Mouse (Mus musculus) lung, postnatal 0 days (tissue): ENCODE measurements around the gene Axl. TPM values are rescaled to one million over a fixed set of nuclear protein-coding genes. Genes with fewer than 3 reads are reported as not detected.
A peak's percentile ranks its signal among the peaks of the same experiment; 100 is the strongest.

Experiments used
- ATAC-seq: fragments of 200-750 bp; cut with Nextera tagmentation; 2 replicates; pipeline ENCODE4 v1.8.0; 2017; ENCODE audit warnings: moderate library complexity
- DNase-seq: peaks from one replicate; pipeline ENCODE4 v3.0.0-alpha.2; 2016; ENCODE audit warnings: low spot score
- H3K27ac ChIP-seq: fragments of 300-500 bp; sonication (generic); 2 replicates; pipeline ENCODE4 v1.5.1; 2014; ENCODE audit warnings: antibody characterized with exemption, mild to moderate bottlenecking, low read length, mixed read lengths
- H3K27me3 ChIP-seq: fragments of 300-500 bp; sonication (generic); replicated peaks from 2 replicates; pipeline ENCODE4 v1.6.1; 2014; ENCODE audit warnings: low read length, mixed read lengths; ENCODE audit not compliant: insufficient read depth
- H3K36me3 ChIP-seq: fragments of 300-500 bp; sonication (generic); 2 replicates; pipeline ENCODE4 v1.6.1; 2014; ENCODE audit warnings: low read length, mixed read lengths; ENCODE audit not compliant: insufficient read depth
- H3K4me1 ChIP-seq: fragments of 300-500 bp; sonication (generic); 2 replicates; pipeline ENCODE4 v1.6.1; 2014; ENCODE audit warnings: antibody characterized with exemption, low read depth, low read length, mixed read lengths; ENCODE audit not compliant: insufficient read depth
- H3K4me2 ChIP-seq: fragments of 300-500 bp; sonication (generic); replicated peaks from 2 replicates; pipeline ENCODE4 v1.6.1; 2014; ENCODE audit warnings: low read depth, mild to moderate bottlenecking, low read length, moderate library complexity, mixed read lengths
- H3K4me3 ChIP-seq: fragments of 300-500 bp; sonication (generic); 2 replicates; pipeline ENCODE4 v1.5.1; 2014; ENCODE audit warnings: low read depth, low read length
- H3K9ac ChIP-seq: fragments of 300-500 bp; sonication (generic); replicated peaks from 2 replicates; pipeline ENCODE4 v1.6.1; 2014; ENCODE audit warnings: low read depth, mild to moderate bottlenecking
- H3K9me3 ChIP-seq: fragments of 300-500 bp; sonication (generic); 2 replicates; pipeline ENCODE4 v1.6.1; 2016; ENCODE audit warnings: low read length, mixed read lengths
- CTCF ChIP-seq: IDR thresholded peaks from 2 replicates; pipeline ENCODE4 v1.5.1; 2016; ENCODE audit warnings: antibody characterized with exemption, mild to moderate bottlenecking
- EP300 ChIP-seq: IDR thresholded peaks from 2 replicates; pipeline ENCODE4 v1.6.1; 2016; ENCODE audit warnings: antibody characterized with exemption, mild to moderate bottlenecking, control low read depth
- WGBS: fragments of 180-500 bp; shearing (Covaris S2); extraction: QIAGEN DNeasy Blood & Tissue Kit; methylation state at CpG from one replicate; pipeline ENCODE4 v1.1.7; 2014; 5-methylcytosine and 5-hydroxymethylcytosine counted together
- microRNA-seq: library from miRNA; unstranded; fragments of <30 nt; microRNA quantifications from one replicate; pipeline ENCODE4, GENCODE M21; 2016
- polyA plus RNA-seq: library from polyadenylated mRNA; unstranded; fragments of >200 nt; fragmentation: Nextera tagmentation; extraction: Ambion mirVana; gene quantifications from 2 replicates; pipeline ENCODE4 v1.2.1, GENCODE M21; 2015

Axl gene
- polyA plus RNA-seq, 1 experiment from 2014 or later: 81.6 TPM

DNA sequence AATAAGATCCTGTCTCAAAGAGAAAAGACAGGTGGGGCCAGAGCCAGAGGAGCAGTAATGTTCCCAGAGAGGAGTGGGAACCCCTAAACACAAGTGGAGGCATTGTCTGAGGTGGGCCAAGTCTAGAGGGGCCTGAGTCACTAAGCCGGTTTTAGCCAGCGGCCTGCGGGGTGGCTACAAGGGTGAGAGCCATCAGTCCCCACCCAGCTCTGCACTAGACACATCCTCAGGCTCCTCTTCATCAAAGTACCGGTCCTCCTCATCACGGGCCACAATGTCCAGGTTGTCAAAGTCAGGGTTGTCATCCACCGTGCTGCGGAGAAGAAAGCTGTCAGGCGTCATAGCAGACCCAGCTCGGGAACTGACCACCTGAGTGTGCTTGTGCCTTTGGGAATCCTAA is 75.7 kb downstream of the Axl start:
- Histone ChIP-seq H3K4me2 (no peak overlapping the region), H3K4me1 (peaks cover 8% of the 10 kb centered on the region; the same call in 1 of the 2 replicates), H3K4me3 (no peak overlapping the region), H3K9ac (no peak overlapping the region), H3K27ac (no peak overlapping the region), H3K36me3 (peaks cover 27% of the 10 kb centered on the region), H3K9me3 (no peaks in the 10 kb centered on the region), H3K27me3 (no peaks in the 10 kb centered on the region)
- WGBS: 88% methylated on average over 9 of the region's 9 CpGs
- DNase-seq (no peak), ATAC-seq (no peak)
- no peak for TF ChIP-seq CTCF
- TF ChIP-seq EP300: no peak

DNA sequence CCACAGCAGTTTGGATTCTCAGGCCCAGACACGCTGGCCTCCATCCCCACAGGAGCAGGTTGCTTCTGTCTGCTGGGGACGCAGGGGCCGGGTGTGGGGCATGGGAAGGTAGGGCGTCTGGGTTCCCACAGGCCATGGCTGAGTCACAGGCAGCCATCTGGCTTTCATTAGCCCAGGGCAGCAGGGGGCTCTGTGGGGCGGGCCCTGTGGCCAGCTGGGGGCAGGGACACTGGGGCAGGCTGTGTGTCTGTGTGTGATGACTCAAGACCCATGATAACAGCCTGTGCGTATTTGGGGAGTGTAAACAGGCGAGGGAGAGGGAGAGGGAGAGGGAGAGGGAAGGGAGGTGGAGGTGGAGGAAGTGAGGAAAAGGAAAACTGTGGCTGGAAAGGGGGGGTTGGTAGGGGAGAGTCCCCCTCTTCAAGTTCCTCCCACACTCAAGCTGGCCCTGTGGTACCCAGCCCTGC is 76.7 kb downstream of the Axl start:
- Histone ChIP-seq H3K9me3 (no peaks in the 10 kb centered on the region), H3K36me3 (peaks cover 27% of the 10 kb centered on the region), H3K4me1 (peaks cover 8% of the 10 kb centered on the region), H3K27ac (no peak overlapping the region), H3K27me3 (no peaks in the 10 kb centered on the region), H3K9ac (no peak overlapping the region), H3K4me3 (no peak overlapping the region), H3K4me2 (no peak overlapping the region)
- ATAC-seq: no peak
- TF ChIP-seq EP300 (no peak), CTCF (no peak)
- 52% methylated on average over 7 of the region's 7 CpGs for WGBS
- no peak for DNase-seq

DNA sequence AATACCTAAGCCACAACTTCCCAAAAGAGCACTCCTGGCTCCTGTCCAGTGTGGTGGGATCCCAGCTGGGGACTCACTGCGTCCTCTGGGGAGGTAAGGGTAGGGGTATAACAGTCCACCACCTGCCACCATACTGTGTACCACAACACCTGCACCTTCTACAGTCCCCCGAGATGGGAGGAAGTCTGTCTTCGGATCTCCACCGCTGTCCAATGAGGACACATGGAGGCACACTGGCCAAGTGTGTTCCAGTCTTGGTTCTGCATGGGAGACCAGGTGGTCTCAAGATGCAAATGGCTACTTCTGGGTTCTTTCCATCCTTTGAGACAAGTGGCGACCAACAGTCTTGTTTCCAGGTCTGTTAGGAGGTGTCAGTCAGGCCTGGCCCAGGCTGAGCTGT is 77.3 kb downstream of the Axl start:
- Histone ChIP-seq H3K4me1 (peaks cover 12% of the 10 kb centered on the region), H3K9me3 (no peaks in the 10 kb centered on the region), H3K9ac (no peak overlapping the region), H3K27ac (no peak overlapping the region), H3K27me3 (no peaks in the 10 kb centered on the region), H3K36me3 (peaks cover 27% of the 10 kb centered on the region), H3K4me3 (no peak overlapping the region), H3K4me2 (no peak overlapping the region)
- 58% methylated on average over 5 of the region's 5 CpGs for WGBS
- ATAC-seq (no peak), DNase-seq (no peak)
- no peak for TF ChIP-seq EP300
- no peak for TF ChIP-seq CTCF

DNA sequence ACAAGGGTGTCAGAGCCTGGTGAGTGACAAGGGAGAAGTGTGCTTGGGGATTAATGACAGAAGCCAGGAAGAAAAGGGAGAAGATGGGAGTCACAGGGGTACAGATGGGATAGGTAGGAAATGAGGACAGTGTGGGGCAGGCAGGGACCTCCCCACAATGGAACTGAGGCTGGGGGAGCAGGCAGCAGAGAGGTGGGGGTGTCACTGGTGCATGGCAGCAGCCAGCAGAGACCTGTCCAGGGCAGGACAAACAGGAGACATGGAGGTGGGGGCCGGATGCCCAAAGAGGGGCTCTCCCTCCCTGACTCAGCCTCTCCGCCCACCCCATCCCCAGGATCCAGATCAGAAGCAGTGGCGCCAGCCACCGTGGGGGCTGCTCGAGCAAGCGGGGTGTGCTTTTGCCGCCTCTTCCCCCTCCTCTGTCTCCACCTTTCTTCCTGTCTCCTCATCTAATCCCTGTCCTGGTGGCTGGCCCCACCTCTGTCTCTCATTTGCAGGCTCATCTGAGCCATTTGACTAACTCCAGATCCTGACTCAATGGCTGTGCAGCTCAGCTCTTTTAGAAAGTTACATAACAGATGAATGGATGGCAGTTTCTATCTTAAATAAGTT is 77.9 kb downstream of the Axl start:
- WGBS: 21% methylated on average over 6 of the region's 7 CpGs
- H3K4me1 ChIP-seq: peaks cover 14% of the 10 kb centered on the region
- H3K4me2 ChIP-seq: 0 out of 2 replicates have a peak overlapping the region, but pooled peaks have one; percentile 2
- no peak overlapping the region for H3K4me3 ChIP-seq
- DNase-seq (no peak), ATAC-seq (no peak)
- H3K27ac ChIP-seq: 0 out of 2 replicates have a peak overlapping the region, but pooled peaks have one; percentile 43
- no peaks in the 10 kb centered on the region for H3K9me3 ChIP-seq
- TF ChIP-seq EP300 (no peak), CTCF (no peak)
- H3K27me3 ChIP-seq: no peaks in the 10 kb centered on the region
- H3K36me3 ChIP-seq: peaks cover 24% of the 10 kb centered on the region
- H3K9ac ChIP-seq: 0 out of 2 replicates have a peak overlapping the region, but pooled peaks have one; percentile 3

DNA sequence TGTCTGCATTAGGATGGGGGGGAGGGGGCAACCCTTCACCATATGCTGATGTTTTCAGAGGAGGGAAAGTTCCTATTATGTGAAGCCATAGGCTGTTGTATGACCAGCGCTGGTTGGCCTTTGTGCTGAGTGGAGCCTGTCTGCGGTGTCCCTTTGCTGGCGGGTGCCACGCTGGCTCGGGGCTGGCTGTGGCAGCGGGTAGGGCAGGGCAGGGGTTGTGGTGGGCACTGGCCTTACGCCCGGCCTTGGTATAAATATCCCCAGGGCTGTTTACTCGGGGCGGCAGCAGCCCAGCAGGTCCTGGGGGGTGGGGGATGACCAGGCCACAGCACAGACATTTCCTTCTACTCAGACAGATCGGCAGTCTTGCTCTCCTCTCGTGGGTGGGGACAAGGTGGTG is 78.5 kb downstream of the Axl start:
- 11% methylated on average over 12 of the region's 12 CpGs for WGBS
- H3K36me3 ChIP-seq: peaks cover 17% of the 10 kb centered on the region
- H3K4me3 ChIP-seq: no peak overlapping the region
- peaks cover 14% of the 10 kb centered on the region for H3K4me1 ChIP-seq
- DNase-seq: peak; percentile 24
- H3K9ac ChIP-seq: 0 out of 2 replicates have a peak overlapping the region, but pooled peaks have one; percentile 3
- TF ChIP-seq EP300: no peak; the same call in 1 of the 2 replicates
- TF ChIP-seq CTCF: no peak
- H3K27ac ChIP-seq: peak overlapping the region; percentile 43; the same call in 1 of the 2 replicates
- ATAC-seq: no peak
- H3K9me3 ChIP-seq: no peaks in the 10 kb centered on the region
- H3K27me3 ChIP-seq: no peaks in the 10 kb centered on the region
- H3K4me2 ChIP-seq: 0 out of 2 replicates have a peak overlapping the region, but pooled peaks have one; percentile 2

DNA sequence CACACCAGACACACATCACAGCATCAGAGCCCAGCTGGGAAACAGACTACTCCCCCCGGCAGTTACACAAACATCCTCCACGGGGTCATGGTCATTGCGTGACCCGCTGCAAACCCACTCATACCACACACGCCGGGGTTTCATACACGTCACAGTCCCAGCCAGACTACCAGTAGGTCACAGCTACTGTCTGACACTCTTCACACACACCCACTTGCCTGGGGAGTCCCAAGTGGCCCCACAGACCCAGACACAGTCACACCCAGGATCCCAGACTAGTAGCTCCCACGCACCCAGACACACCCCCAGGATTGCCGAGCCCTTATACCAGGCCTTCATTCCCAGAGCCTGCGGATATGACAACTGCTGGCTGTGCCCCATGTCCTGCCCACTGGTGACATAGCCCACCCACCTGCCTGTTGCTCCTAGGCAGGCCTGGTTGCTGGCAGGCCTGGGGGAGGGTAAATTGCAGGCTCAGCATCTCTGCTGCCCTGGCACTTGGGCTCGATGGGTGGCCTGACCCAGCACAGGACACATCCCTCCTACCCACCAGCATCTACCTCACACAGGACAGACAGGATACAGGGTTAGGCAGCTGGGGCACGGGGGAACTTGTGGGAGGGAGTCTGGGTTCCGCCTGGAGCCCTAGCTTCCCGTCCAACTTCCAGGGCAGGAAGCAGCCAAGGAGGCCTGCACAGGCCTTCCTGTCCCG is 80.8 kb downstream of the Axl start:
- DNase-seq (peak; percentile 91), ATAC-seq (peak; percentile 82)
- Histone ChIP-seq H3K9ac (no peak overlapping the region), H3K27me3 (no peaks in the 10 kb centered on the region), H3K36me3 (no peaks in the 10 kb centered on the region), H3K4me2 (no peak overlapping the region), H3K4me3 (no peak overlapping the region), H3K9me3 (no peaks in the 10 kb centered on the region), H3K27ac (peak overlapping the region; percentile 75), H3K4me1 (peaks cover 14% of the 10 kb centered on the region)
- TF ChIP-seq CTCF: no peak
- TF ChIP-seq EP300: peak; percentile 83
- 27% methylated on average over 15 of the region's 15 CpGs for WGBS

Small RNA genes lying within 50 kb of the gene (microRNA-seq; reads per million reads assigned to microRNA genes)
- gene Gm24865: not detected

Other genes starting within 250 kb of the Axl start
- not detected in 2 replicates for gene Ceacam2, start 248.8 kb downstream of the Axl start, polyA plus RNA-seq
- not detected in 2 replicates for gene Erich4, start 172.8 kb downstream of the Axl start, polyA plus RNA-seq
- gene Dmac2, start 169.3 kb downstream of the Axl start, polyA plus RNA-seq: 20.0 and 22.5 TPM in 2 replicates
- 10.1 and 10.9 TPM in 2 replicates for gene B3gnt8, start 162.1 kb downstream of the Axl start, polyA plus RNA-seq
- 61.8 and 71.7 TPM in 2 replicates for gene Bckdha, start 129.7 kb downstream of the Axl start, polyA plus RNA-seq
- 46.7 and 49.7 TPM in 2 replicates for gene Exosc5, start 129.5 kb downstream of the Axl start, polyA plus RNA-seq
- gene Tmem91, start 113.5 kb downstream of the Axl start, polyA plus RNA-seq: 1.2 and 2.0 TPM in 2 replicates
- 28.6 and 28.8 TPM in 2 replicates for gene B9d2, start 107.9 kb downstream of the Axl start, polyA plus RNA-seq
- gene Tgfb1, start 101.7 kb downstream of the Axl start, polyA plus RNA-seq: 6.6 and 9.0 TPM in 2 replicates
- 9.8 and 12.1 TPM in 2 replicates for gene Ccdc97, start 69.6 kb downstream of the Axl start, polyA plus RNA-seq
- gene Hnrnpul1, start 33.9 kb downstream of the Axl start, polyA plus RNA-seq: 32.4 and 34.5 TPM in 2 replicates
- gene Cyp2s1, start 28.2 kb upstream of the Axl start, polyA plus RNA-seq: 51.9 and 53.1 TPM in 2 replicates
- gene Cyp2b10, start 108.9 kb upstream of the Axl start, polyA plus RNA-seq: 8.3 and 11.8 TPM in 2 replicates